Mouse (Mus musculus): ENCODE data around the gene Gipc1. TPM values are rescaled to one million over a fixed set of nuclear protein-coding genes. Genes with fewer than 3 reads are reported as not detected.

Gene Gipc1
- polyA plus RNA-seq, 1 experiment from 2014 or later = 123 TPM

DNA sequence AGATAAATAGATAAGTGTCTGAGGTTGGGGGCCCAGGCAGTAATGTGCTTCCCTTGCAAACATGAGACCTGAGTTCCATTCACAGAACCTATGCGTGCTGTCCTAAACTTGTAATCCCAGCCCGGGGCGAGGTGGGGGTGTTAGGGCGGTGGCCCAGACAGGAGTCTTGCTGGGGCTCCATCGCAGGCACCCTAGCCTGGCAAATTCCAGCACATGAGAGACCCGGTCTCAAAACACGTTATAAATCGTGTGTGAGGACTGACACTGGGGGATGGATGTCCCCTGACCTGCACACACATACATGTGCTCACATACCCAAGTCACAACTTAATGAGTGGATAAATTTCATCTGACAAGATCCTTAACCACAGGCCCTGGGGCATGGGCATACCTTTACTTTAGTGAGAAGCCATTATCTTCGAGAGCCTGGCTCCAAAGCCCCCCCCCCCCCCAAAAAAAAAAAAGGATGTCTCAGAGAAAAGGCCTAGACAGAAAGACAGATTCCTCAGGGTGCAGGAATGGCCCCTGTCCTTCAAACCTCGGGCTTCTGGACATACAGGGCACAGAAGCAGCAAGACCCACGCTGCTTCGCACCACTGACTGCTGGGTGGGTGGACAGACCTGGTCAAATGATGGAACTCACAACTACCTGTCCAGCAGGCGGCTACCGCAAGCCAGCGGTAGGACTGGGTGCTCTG lies 30.6 kb upstream of the Gipc1 start:
- no peak overlapping the region for H3K27ac ChIP-seq (ENCODE audit: low read length)
- ATAC-seq = no peak; the same call in 1 of the 2 replicates

DNA sequence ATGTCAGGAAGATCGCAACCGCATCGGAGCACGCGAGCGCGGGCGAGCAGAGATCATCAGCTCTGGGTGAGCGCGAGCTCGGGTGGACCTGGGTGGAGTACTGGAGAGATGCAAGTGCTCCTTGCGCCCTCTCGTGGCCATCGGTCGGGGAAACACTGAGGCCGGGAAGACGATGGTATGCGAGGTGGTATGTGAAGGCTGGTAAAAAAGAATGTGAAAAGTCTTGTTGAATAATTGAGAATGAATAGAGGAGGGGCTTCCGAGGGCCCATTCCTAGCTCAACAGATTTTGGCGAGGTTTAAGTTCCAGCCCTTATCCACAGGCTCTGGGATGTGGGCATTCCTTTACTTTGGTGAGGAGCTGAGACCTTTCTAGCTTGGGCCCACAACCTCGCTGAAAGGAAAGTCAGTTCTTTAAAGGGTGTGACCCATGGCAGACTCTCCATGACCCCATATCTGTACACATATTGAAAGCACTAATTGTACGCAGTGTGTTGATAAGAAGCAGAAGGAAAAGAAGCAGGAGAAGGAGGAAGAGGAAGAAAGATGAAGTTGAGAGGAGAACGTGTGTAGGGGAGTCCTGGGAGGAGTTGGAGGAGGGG lies 30.0 kb upstream of the Gipc1 start:
- DNase-seq (ENCODE audit: low spot score) (peak; percentile 92), ATAC-seq (peak; percentile 92)
- 8% methylated on average over 23 of the region's 23 CpGs for WGBS
- Histone ChIP-seq H3K36me3 (ENCODE audit: insufficient read depth, low read length) (no peaks in the 10 kb centered on the region), H3K9me3 (ENCODE audit: low read length) (no peaks in the 10 kb centered on the region), H3K27ac (ENCODE audit: low read length) (no peak overlapping the region), H3K4me2 (replicated peaks; ENCODE audit: low read depth, low read length) (peak overlapping the region; percentile 55), H3K4me3 (ENCODE audit: low read depth, low read length) (no peak overlapping the region), H3K4me1 (ENCODE audit: insufficient read depth, low read depth, low read length) (no peaks in the 10 kb centered on the region), H3K9ac (replicated peaks; ENCODE audit: low read depth) (no peak overlapping the region), H3K27me3 (replicated peaks; ENCODE audit: insufficient read depth, low read length) (no peaks in the 10 kb centered on the region)
- TF ChIP-seq CTCF (IDR thresholded peaks at IDR 0.05) = peak; percentile 92
- no peak for TF ChIP-seq EP300 (IDR thresholded peaks at IDR 0.05)

More for the DNA sequence above, 30.6 kb upstream of the Gipc1 start:
- no peaks in the 10 kb centered on the region for H3K36me3 ChIP-seq (ENCODE audit: insufficient read depth, low read length)
- no peak overlapping the region for H3K4me3 ChIP-seq (ENCODE audit: low read depth, low read length)
- WGBS = 50% methylated on average over 15 of the region's 15 CpGs
- H3K9me3 ChIP-seq (ENCODE audit: low read length) = no peaks in the 10 kb centered on the region
- no peak overlapping the region for H3K9ac ChIP-seq (replicated peaks; ENCODE audit: low read depth)
- DNase-seq (ENCODE audit: low spot score) = no peak
- H3K4me1 ChIP-seq (ENCODE audit: insufficient read depth, low read depth, low read length) = no peaks in the 10 kb centered on the region
- peak overlapping the region; percentile 55 for H3K4me2 ChIP-seq (replicated peaks; ENCODE audit: low read depth, low read length)
- TF ChIP-seq EP300 (IDR thresholded peaks at IDR 0.05) (no peak), CTCF (IDR thresholded peaks at IDR 0.05) (no peak)
- no peaks in the 10 kb centered on the region for H3K27me3 ChIP-seq (replicated peaks; ENCODE audit: insufficient read depth, low read length)

DNA sequence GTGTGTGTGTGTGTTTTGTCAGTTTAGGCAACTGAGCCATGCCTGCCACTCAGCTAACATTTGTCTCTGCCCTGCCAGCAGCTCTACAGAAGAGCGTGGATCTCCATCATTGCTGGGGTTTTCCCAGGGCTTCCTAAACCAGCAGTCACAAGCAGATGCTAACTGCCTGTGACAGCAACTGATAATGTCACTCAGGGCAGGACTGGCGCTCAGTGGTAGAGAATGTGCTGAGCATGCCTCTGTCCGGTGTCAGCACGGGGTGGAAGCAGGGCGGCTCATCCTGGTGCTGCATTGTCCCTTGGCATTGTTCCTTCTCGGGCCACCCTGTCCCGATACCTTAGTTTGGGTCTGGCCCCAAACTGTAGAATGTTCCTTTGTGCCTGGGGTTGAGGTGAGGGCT lies 28.9 kb upstream of the Gipc1 start:
- Histone ChIP-seq H3K4me1 (ENCODE audit: insufficient read depth, low read depth, low read length) (no peaks in the 10 kb centered on the region), H3K4me2 (replicated peaks; ENCODE audit: low read depth, low read length) (no peak overlapping the region), H3K27me3 (replicated peaks; ENCODE audit: insufficient read depth, low read length) (no peaks in the 10 kb centered on the region), H3K9me3 (ENCODE audit: low read length) (no peaks in the 10 kb centered on the region), H3K9ac (replicated peaks; ENCODE audit: low read depth) (no peak overlapping the region), H3K36me3 (ENCODE audit: insufficient read depth, low read length) (no peaks in the 10 kb centered on the region), H3K4me3 (ENCODE audit: low read depth, low read length) (no peak overlapping the region), H3K27ac (ENCODE audit: low read length) (no peak overlapping the region)
- no peak for DNase-seq (ENCODE audit: low spot score)
- no peak for ATAC-seq
- WGBS = 83% methylated on average over 7 of the region's 7 CpGs
- no peak for TF ChIP-seq CTCF (IDR thresholded peaks at IDR 0.05)
- no peak for TF ChIP-seq EP300 (IDR thresholded peaks at IDR 0.05)

DNA sequence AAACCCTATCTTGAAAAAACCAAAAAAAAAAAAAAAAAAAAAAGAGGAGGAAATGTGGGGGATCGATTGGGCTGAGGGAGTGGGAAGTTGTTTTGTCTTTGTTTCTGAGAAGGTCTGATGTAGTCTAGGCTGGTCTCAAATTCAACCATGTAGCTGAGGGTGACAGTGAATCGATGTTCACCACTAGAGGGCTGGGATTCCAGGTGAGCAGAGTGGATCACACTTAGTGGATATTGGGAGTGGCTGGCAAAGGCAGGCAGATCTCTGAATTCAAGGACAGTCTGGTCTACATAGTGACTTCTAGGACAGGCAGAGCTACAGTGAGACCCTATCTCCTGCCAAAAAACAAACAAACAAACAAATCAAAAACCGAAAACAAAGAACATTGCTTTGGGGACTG lies 27.7 kb upstream of the Gipc1 start:
- Histone ChIP-seq H3K4me3 (ENCODE audit: low read depth, low read length) (no peak overlapping the region), H3K9me3 (ENCODE audit: low read length) (no peaks in the 10 kb centered on the region), H3K27ac (ENCODE audit: low read length) (no peak overlapping the region), H3K4me2 (replicated peaks; ENCODE audit: low read depth, low read length) (no peak overlapping the region), H3K36me3 (ENCODE audit: insufficient read depth, low read length) (no peaks in the 10 kb centered on the region), H3K9ac (replicated peaks; ENCODE audit: low read depth) (no peak overlapping the region), H3K27me3 (replicated peaks; ENCODE audit: insufficient read depth, low read length) (no peaks in the 10 kb centered on the region), H3K4me1 (ENCODE audit: insufficient read depth, low read depth, low read length) (no peaks in the 10 kb centered on the region)
- TF ChIP-seq EP300 (IDR thresholded peaks at IDR 0.05) (no peak), CTCF (IDR thresholded peaks at IDR 0.05) (peak; percentile 80)
- WGBS = 31% methylated on average over 3 of the region's 3 CpGs
- peak; percentile 58 for DNase-seq (ENCODE audit: low spot score)
- ATAC-seq = peak; percentile 45; the same call in 1 of the 2 replicates

DNA sequence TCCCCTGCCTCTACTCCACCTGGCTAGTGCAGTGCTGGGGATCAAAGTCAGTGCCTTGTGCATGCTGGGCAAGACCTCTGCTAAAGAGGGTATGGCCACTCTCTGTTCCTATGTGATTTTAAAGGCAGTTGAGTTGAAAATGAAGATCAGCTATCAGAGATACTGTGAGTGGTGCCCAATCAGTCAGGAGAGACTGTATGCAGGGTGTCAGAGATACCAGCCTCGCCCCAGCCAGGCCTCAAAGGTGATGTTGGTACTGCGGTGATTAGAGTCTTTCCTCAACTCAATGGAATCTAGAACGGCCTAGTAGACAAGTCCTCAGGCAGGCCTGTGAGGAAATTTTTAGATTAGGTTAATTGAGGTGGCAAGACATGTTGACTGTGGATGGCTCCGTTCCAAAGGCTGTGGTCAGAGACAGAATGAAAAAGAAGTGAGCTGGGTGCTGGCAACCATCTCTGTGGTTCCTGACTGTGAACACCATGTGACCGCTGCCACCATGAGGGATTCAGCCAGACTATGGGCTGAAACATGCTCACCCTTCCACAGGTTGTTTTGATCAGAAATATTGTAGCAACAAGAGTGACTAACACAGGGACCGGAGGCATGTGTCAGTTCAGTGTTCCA lies 26.7 kb upstream of the Gipc1 start:
- 71% methylated on average over 6 of the region's 6 CpGs for WGBS
- TF ChIP-seq CTCF (IDR thresholded peaks at IDR 0.05) (no peak), EP300 (IDR thresholded peaks at IDR 0.05) (no peak)
- H3K9ac ChIP-seq (replicated peaks; ENCODE audit: low read depth) = no peak overlapping the region
- ATAC-seq (no peak), DNase-seq (ENCODE audit: low spot score) (no peak)
- no peaks in the 10 kb centered on the region for H3K9me3 ChIP-seq (ENCODE audit: low read length)
- no peak overlapping the region for H3K4me3 ChIP-seq (ENCODE audit: low read depth, low read length)
- H3K4me2 ChIP-seq (replicated peaks; ENCODE audit: low read depth, low read length) = no peak overlapping the region
- H3K27ac ChIP-seq (ENCODE audit: low read length) = no peak overlapping the region
- H3K27me3 ChIP-seq (replicated peaks; ENCODE audit: insufficient read depth, low read length) = no peaks in the 10 kb centered on the region
- H3K36me3 ChIP-seq (ENCODE audit: insufficient read depth, low read length) = no peaks in the 10 kb centered on the region
- no peaks in the 10 kb centered on the region for H3K4me1 ChIP-seq (ENCODE audit: insufficient read depth, low read depth, low read length)

DNA sequence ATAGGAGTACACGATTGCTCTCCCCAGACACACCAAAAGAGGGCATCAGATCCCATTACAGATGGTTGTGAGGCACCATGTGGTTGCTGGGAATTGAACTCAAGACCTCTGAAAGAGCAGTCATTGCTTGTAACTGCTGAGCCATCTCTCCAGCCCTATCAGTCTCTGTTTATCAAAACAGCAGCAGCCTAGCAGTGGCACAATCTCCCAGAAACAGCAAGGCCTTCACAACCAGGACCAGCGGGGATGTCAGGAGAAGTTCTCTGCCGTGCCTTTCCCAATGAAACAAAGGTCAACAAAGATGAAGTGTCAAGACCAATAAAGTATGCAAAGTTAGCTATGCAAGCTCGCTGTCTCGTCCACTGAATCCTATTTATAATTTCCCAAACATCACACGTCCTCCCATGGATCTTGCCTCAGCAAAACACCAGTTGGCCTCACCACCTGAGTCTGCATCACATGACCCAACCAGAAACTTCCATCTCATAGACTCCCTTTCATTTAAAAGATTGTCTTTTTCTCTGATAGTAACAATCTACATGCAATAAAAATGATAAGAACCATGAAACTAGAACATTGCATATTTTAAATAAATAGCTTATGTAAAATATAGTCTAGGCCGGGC lies 20.3 kb upstream of the Gipc1 start:
- TF ChIP-seq CTCF (IDR thresholded peaks at IDR 0.05) (no peak), EP300 (IDR thresholded peaks at IDR 0.05) (no peak)
- WGBS = 71% methylated on average over 7 of the region's 7 CpGs
- H3K36me3 ChIP-seq (ENCODE audit: insufficient read depth, low read length) = no peaks in the 10 kb centered on the region
- DNase-seq (ENCODE audit: low spot score) (no peak), ATAC-seq (no peak)
- no peaks in the 10 kb centered on the region for H3K27me3 ChIP-seq (replicated peaks; ENCODE audit: insufficient read depth, low read length)
- no peak overlapping the region for H3K27ac ChIP-seq (ENCODE audit: low read length)
- H3K4me3 ChIP-seq (ENCODE audit: low read depth, low read length) = no peak overlapping the region
- no peak overlapping the region for H3K9ac ChIP-seq (replicated peaks; ENCODE audit: low read depth)
- no peak overlapping the region for H3K4me2 ChIP-seq (replicated peaks; ENCODE audit: low read depth, low read length)
- H3K9me3 ChIP-seq (ENCODE audit: low read length) = no peaks in the 10 kb centered on the region
- no peaks in the 10 kb centered on the region for H3K4me1 ChIP-seq (ENCODE audit: insufficient read depth, low read depth, low read length)

All from lung, postnatal 0 days (tissue).